Mouse (Mus musculus): ENCODE measurements around the gene Ak4. TPM values are rescaled to one million over a fixed set of nuclear protein-coding genes. Genes with fewer than 3 reads are reported as not detected.

Gene Ak4
- total and polyA plus RNA-seq, 2 experiments from 2014 or later: 5.3 to 18.4 TPM

- peak within 1 kb of the TSS; percentile 23; the same call in 1 of the 2 replicates for H3K9ac ChIP-seq (replicated peaks; ENCODE audit: low read depth, low read length)
- peak within 1 kb of the TSS; percentile 58 for H3K4me3 ChIP-seq (ENCODE audit: low read depth, low read length)
- peaks cover 9% of the 10 kb centered on the region; the same call in 1 of the 2 replicates for H3K4me1 ChIP-seq (ENCODE audit: control insufficient read depth, insufficient read depth)
- H3K36me3 ChIP-seq (replicated peaks; ENCODE audit: control insufficient read depth, insufficient read depth, low read length): no peaks in the 10 kb centered on the region
- H3K4me2 ChIP-seq (ENCODE audit: low read depth, low read length): peak within 1 kb of the TSS; percentile 93
- H3K9me3 ChIP-seq (replicated peaks; ENCODE audit: control insufficient read depth, low read length): no peaks in the 10 kb centered on the region
- under 1% methylated on average over 55 of the region's 57 CpGs for WGBS
- peaks cover 41% of the 10 kb centered on the region for H3K27me3 ChIP-seq (ENCODE audit: control insufficient read depth, insufficient read depth, low read length)
- DNase-seq (ENCODE audit: low spot score): no peak
- H3K27ac ChIP-seq (ENCODE audit: low read depth): no peak within 1 kb of the TSS
- ATAC-seq (ENCODE audit: insufficient read depth, low read depth): peak; percentile 30; the same call in 1 of the 2 replicates
- no peak for TF ChIP-seq EP300 (IDR thresholded peaks at IDR 0.05; ENCODE audit: low read depth)
- TF ChIP-seq CTCF (IDR thresholded peaks at IDR 0.05; ENCODE audit: low read depth): no peak
These were observed 77.6 kb downstream of the Ak4 start, which contains the start of gene Dnajc6 for GRCm38 (mm10) chr4:101496534-101497237. Dnajc6 (plus strand) TSS chr4:101496648.

GRCm38 (mm10) chr4:101497336-101497735 is 78.3 kb downstream of the Ak4 start:
- Histone ChIP-seq H3K27me3 (ENCODE audit: control insufficient read depth, insufficient read depth, low read length) (peaks cover 41% of the 10 kb centered on the region), H3K9ac (replicated peaks; ENCODE audit: low read depth, low read length) (no peak overlapping the region), H3K4me2 (ENCODE audit: low read depth, low read length) (peak overlapping the region; percentile 93), H3K9me3 (replicated peaks; ENCODE audit: control insufficient read depth, low read length) (no peaks in the 10 kb centered on the region), H3K4me3 (ENCODE audit: low read depth, low read length) (peak overlapping the region; percentile 58), H3K27ac (ENCODE audit: low read depth) (no peak overlapping the region), H3K4me1 (ENCODE audit: control insufficient read depth, insufficient read depth) (peaks cover 9% of the 10 kb centered on the region; the same call in 1 of the 2 replicates), H3K36me3 (replicated peaks; ENCODE audit: control insufficient read depth, insufficient read depth, low read length) (no peaks in the 10 kb centered on the region)
- no peak for TF ChIP-seq EP300 (IDR thresholded peaks at IDR 0.05; ENCODE audit: low read depth)
- no peak for TF ChIP-seq CTCF (IDR thresholded peaks at IDR 0.05; ENCODE audit: low read depth)
- ATAC-seq (ENCODE audit: insufficient read depth, low read depth): no peak
- no peak for DNase-seq (ENCODE audit: low spot score)
- WGBS: 4% methylated on average over 14 of the region's 14 CpGs

GRCm38 (mm10) chr4:101504470-101505007 is 85.5 kb downstream of the Ak4 start:
- Histone ChIP-seq H3K27ac (ENCODE audit: low read depth) (no peak overlapping the region), H3K4me1 (ENCODE audit: control insufficient read depth, insufficient read depth) (no peaks in the 10 kb centered on the region), H3K9ac (replicated peaks; ENCODE audit: low read depth, low read length) (no peak overlapping the region), H3K27me3 (ENCODE audit: control insufficient read depth, insufficient read depth, low read length) (peaks cover 4% of the 10 kb centered on the region), H3K9me3 (replicated peaks; ENCODE audit: control insufficient read depth, low read length) (no peaks in the 10 kb centered on the region), H3K4me2 (ENCODE audit: low read depth, low read length) (no peak overlapping the region), H3K36me3 (replicated peaks; ENCODE audit: control insufficient read depth, insufficient read depth, low read length) (no peaks in the 10 kb centered on the region), H3K4me3 (ENCODE audit: low read depth, low read length) (no peak overlapping the region)
- no peak for TF ChIP-seq CTCF (IDR thresholded peaks at IDR 0.05; ENCODE audit: low read depth)
- no peak for TF ChIP-seq EP300 (IDR thresholded peaks at IDR 0.05; ENCODE audit: low read depth)
- 69% methylated on average over 7 of the region's 7 CpGs for WGBS
- ATAC-seq (ENCODE audit: insufficient read depth, low read depth) (no peak), DNase-seq (ENCODE audit: low spot score) (no peak)

DNA sequence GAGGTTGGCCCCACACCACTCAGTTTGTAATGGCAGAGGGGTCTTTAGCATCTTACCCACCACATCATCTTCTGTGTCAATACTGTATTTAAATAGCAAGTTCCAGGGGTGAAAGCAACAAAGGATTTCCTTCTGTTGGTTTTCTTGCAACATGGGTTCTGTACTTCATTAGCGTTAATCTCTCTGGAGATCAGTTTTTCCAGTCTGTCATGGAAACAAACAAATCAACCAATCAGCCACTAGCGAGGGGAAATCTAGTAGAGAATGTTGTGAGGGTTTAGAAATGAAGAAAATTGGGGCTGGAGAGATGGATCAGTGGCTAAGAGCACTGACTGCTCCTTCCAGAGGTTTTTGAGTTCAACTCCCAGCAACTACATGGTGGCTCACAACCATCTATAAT is 86.9 kb downstream of the Ak4 start:
- no peak for DNase-seq (ENCODE audit: low spot score)
- Histone ChIP-seq H3K4me1 (ENCODE audit: control insufficient read depth, insufficient read depth) (no peaks in the 10 kb centered on the region), H3K9me3 (replicated peaks; ENCODE audit: control insufficient read depth, low read length) (no peaks in the 10 kb centered on the region), H3K27ac (ENCODE audit: low read depth) (no peak overlapping the region), H3K36me3 (replicated peaks; ENCODE audit: control insufficient read depth, insufficient read depth, low read length) (no peaks in the 10 kb centered on the region), H3K4me2 (ENCODE audit: low read depth, low read length) (no peak overlapping the region), H3K9ac (replicated peaks; ENCODE audit: low read depth, low read length) (no peak overlapping the region), H3K27me3 (ENCODE audit: control insufficient read depth, insufficient read depth, low read length) (peaks cover 12% of the 10 kb centered on the region), H3K4me3 (ENCODE audit: low read depth, low read length) (no peak overlapping the region)
- WGBS: 67% methylated on average over 2 of the region's 2 CpGs
- TF ChIP-seq CTCF (IDR thresholded peaks at IDR 0.05; ENCODE audit: low read depth): no peak
- TF ChIP-seq EP300 (IDR thresholded peaks at IDR 0.05; ENCODE audit: low read depth): no peak
- ATAC-seq (ENCODE audit: insufficient read depth, low read depth): no peak

DNA sequence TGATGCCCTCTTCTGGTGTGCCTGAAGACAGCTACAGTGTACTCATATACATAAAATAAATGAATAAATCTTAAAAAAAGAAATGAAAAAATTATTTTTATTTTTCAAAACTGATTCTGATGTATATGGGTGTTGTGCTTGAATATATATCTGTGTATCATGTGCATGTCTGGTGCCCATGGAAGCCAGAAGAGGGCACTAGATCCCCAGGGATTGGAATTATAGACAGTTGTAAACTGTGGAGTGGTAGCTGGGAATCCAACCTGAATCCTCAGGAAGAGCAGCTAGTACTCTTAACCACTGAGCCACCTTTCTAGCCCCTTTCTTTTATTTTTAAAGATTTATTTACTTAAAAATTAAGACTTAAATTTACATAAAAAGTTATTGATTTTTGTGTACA is 87.3 kb downstream of the Ak4 start:
- Histone ChIP-seq H3K4me2 (ENCODE audit: low read depth, low read length) (no peak overlapping the region), H3K27me3 (ENCODE audit: control insufficient read depth, insufficient read depth, low read length) (peaks cover 12% of the 10 kb centered on the region), H3K9me3 (replicated peaks; ENCODE audit: control insufficient read depth, low read length) (no peaks in the 10 kb centered on the region), H3K4me3 (ENCODE audit: low read depth, low read length) (no peak overlapping the region), H3K36me3 (replicated peaks; ENCODE audit: control insufficient read depth, insufficient read depth, low read length) (no peaks in the 10 kb centered on the region), H3K4me1 (ENCODE audit: control insufficient read depth, insufficient read depth) (no peaks in the 10 kb centered on the region), H3K27ac (ENCODE audit: low read depth) (no peak overlapping the region), H3K9ac (replicated peaks; ENCODE audit: low read depth, low read length) (no peak overlapping the region)
- DNase-seq (ENCODE audit: low spot score) (no peak), ATAC-seq (ENCODE audit: insufficient read depth, low read depth) (no peak)
- no peak for TF ChIP-seq CTCF (IDR thresholded peaks at IDR 0.05; ENCODE audit: low read depth)
- no peak for TF ChIP-seq EP300 (IDR thresholded peaks at IDR 0.05; ENCODE audit: low read depth)

Data from heart, postnatal 0 days (tissue).